Mouse (Mus musculus) heart, postnatal 0 days (tissue): ENCODE data around the gene Pou3f1. TPM values are rescaled to one million over a fixed set of nuclear protein-coding genes. Genes with fewer than 3 reads are reported as not detected.
A peak's percentile ranks its signal among the peaks of the same experiment; 100 is the strongest.

ENCODE experiments used
- ATAC-seq: fragments of 200-750 bp; cut with Nextera tagmentation; 2 replicates; pipeline ENCODE4 v1.8.0; 2017; ENCODE audit warnings: low read depth, moderate number of reproducible peaks, moderate library complexity; ENCODE audit not compliant: insufficient read depth
- DNase-seq: peaks from one replicate; pipeline ENCODE4 v3.0.0-alpha.2; 2016; ENCODE audit warnings: low spot score
- H3K27ac ChIP-seq: fragments of 300-500 bp; sonication (generic); 2 replicates; pipeline ENCODE4 v1.5.1; 2014; ENCODE audit warnings: low read depth, mild to moderate bottlenecking
- H3K27me3 ChIP-seq: fragments of 300-500 bp; sonication (generic); 2 replicates; pipeline ENCODE4 v1.6.1; 2014; ENCODE audit warnings: low read length, mixed read lengths; ENCODE audit not compliant: control insufficient read depth, insufficient read depth
- H3K36me3 ChIP-seq: fragments of 300-500 bp; sonication (generic); replicated peaks from 2 replicates; pipeline ENCODE4 v1.6.1; 2014; ENCODE audit warnings: low read length, mixed read lengths; ENCODE audit not compliant: control insufficient read depth, insufficient read depth
- H3K4me1 ChIP-seq: fragments of 300-500 bp; sonication (generic); 2 replicates; pipeline ENCODE4 v1.6.1; 2014; ENCODE audit warnings: antibody characterized with exemption; ENCODE audit not compliant: control insufficient read depth, insufficient read depth
- H3K4me2 ChIP-seq: fragments of 300-500 bp; sonication (generic); 2 replicates; pipeline ENCODE4 v1.6.1; 2014; ENCODE audit warnings: low read depth, mild to moderate bottlenecking, low read length, moderate library complexity
- H3K4me3 ChIP-seq: fragments of 300-500 bp; sonication (generic); 2 replicates; pipeline ENCODE4 v1.5.1; 2014; ENCODE audit warnings: low read depth, low read length
- H3K9ac ChIP-seq: fragments of 300-500 bp; sonication (generic); replicated peaks from 2 replicates; pipeline ENCODE4 v1.6.1; 2014; ENCODE audit warnings: low read depth, low read length, mixed read lengths
- H3K9me3 ChIP-seq: fragments of 300-500 bp; sonication (generic); replicated peaks from 2 replicates; pipeline ENCODE4 v1.6.1; 2016; ENCODE audit warnings: low read length; ENCODE audit not compliant: control insufficient read depth
- CTCF ChIP-seq: IDR thresholded peaks from 2 replicates; pipeline ENCODE4 v1.5.1; 2016; ENCODE audit warnings: antibody characterized with exemption, control low read depth, low read depth
- EP300 ChIP-seq: IDR thresholded peaks from 2 replicates; pipeline ENCODE4 v1.6.1; 2016; ENCODE audit warnings: antibody characterized with exemption, low read depth
- WGBS: fragments of 180-500 bp; shearing (Covaris S2); extraction: QIAGEN DNeasy Blood & Tissue Kit; methylation state at CpG from one replicate; pipeline ENCODE4 v1.1.7; 2014; 5-methylcytosine and 5-hydroxymethylcytosine counted together
- polyA plus RNA-seq: library from polyadenylated mRNA; unstranded; fragments of >200 nt; fragmentation: Nextera tagmentation; extraction: Ambion mirVana; gene quantifications from 2 replicates; pipeline ENCODE4 v1.2.1, GENCODE M21; 2015
- total RNA-seq: library from RNA; depleted of rRNA; stranded (reverse); fragments of >200 nt; gene quantifications from 2 replicates; pipeline ENCODE4 v1.2.3, GENCODE M21; 2014; ENCODE audit warnings: low replicate concordance

Gene Pou3f1
- total and polyA plus RNA-seq, 2 experiments from 2014 or later = 0.03 to 1.5 TPM

- Histone ChIP-seq H3K4me3 (no peak overlapping the region), H3K4me1 (peaks cover 24% of the 10 kb centered on the region), H3K4me2 (no peak overlapping the region), H3K9ac (no peak overlapping the region), H3K9me3 (no peaks in the 10 kb centered on the region), H3K27ac (peak overlapping the region; percentile 66), H3K36me3 (no peaks in the 10 kb centered on the region), H3K27me3 (0 out of 2 replicates have a peak, but pooled peaks cover under 1% of the 10 kb centered on the region)
- TF ChIP-seq CTCF (no peak), EP300 (peak; percentile 30; the same call in 1 of the 2 replicates)
- 41% methylated on average over 9 of the region's 9 CpGs for WGBS
- ATAC-seq (peak; percentile 78), DNase-seq (peak; percentile 51)
Observed at GRCm38 (mm10) chr4:124643859-124644258, 12.7 kb upstream of the Pou3f1 start.

- no peaks in the 10 kb centered on the region for H3K36me3 ChIP-seq
- 22% methylated on average over 3 of the region's 3 CpGs for WGBS
- TF ChIP-seq EP300 = no peak
- TF ChIP-seq CTCF = peak; percentile 18; the same call in 1 of the 2 replicates
- no peak overlapping the region for H3K4me2 ChIP-seq
- peaks cover 3% of the 10 kb centered on the region; the same call in 1 of the 2 replicates for H3K27me3 ChIP-seq
- H3K4me3 ChIP-seq = no peak overlapping the region
- peaks cover 24% of the 10 kb centered on the region for H3K4me1 ChIP-seq
- no peak overlapping the region for H3K27ac ChIP-seq
- H3K9me3 ChIP-seq = no peaks in the 10 kb centered on the region
- H3K9ac ChIP-seq = no peak overlapping the region
- DNase-seq (no peak), ATAC-seq (0 out of 2 replicates have a peak, but pooled peaks have one; percentile 10)
Observed at GRCm38 (mm10) chr4:124644974-124645433, 11.6 kb upstream of the Pou3f1 start.

- no peaks in the 10 kb centered on the region for H3K9me3 ChIP-seq
- ATAC-seq (peak; percentile 48), DNase-seq (peak; percentile 49)
- peak overlapping the region; percentile 30; the same call in 1 of the 2 replicates for H3K27ac ChIP-seq
- peaks cover 3% of the 10 kb centered on the region; the same call in 1 of the 2 replicates for H3K27me3 ChIP-seq
- WGBS = 13% methylated on average over 8 of the region's 8 CpGs
- H3K4me1 ChIP-seq = peaks cover 24% of the 10 kb centered on the region
- H3K4me2 ChIP-seq = peak overlapping the region; percentile 54
- 0 out of 2 replicates have a peak overlapping the region, but pooled peaks have one; percentile 26 for H3K9ac ChIP-seq
- peak overlapping the region; percentile 30 for H3K4me3 ChIP-seq
- no peaks in the 10 kb centered on the region for H3K36me3 ChIP-seq
- TF ChIP-seq EP300 (no peak), CTCF (no peak)
Observed at GRCm38 (mm10) chr4:124646591-124646990, 10.0 kb upstream of the Pou3f1 start.

- Histone ChIP-seq H3K9ac (no peak overlapping the region), H3K36me3 (no peaks in the 10 kb centered on the region), H3K4me2 (no peak overlapping the region), H3K4me1 (peaks cover 26% of the 10 kb centered on the region), H3K9me3 (no peaks in the 10 kb centered on the region), H3K27me3 (peaks cover 3% of the 10 kb centered on the region; the same call in 1 of the 2 replicates), H3K4me3 (no peak overlapping the region), H3K27ac (no peak overlapping the region)
- no peak for DNase-seq
- WGBS = 57% methylated on average over 5 of the region's 5 CpGs
- TF ChIP-seq EP300 (no peak), CTCF (no peak)
- ATAC-seq = no peak
Observed at GRCm38 (mm10) chr4:124647909-124648308, 8.7 kb upstream of the Pou3f1 start.

- ATAC-seq = peak; percentile 87
- peak; percentile 72 for DNase-seq
- Histone ChIP-seq H3K27me3 (peaks cover 43% of the 10 kb centered on the region), H3K27ac (peak overlapping the region; percentile 66), H3K36me3 (no peaks in the 10 kb centered on the region), H3K4me2 (peak overlapping the region; percentile 30), H3K4me1 (peaks cover 5% of the 10 kb centered on the region), H3K4me3 (no peak overlapping the region), H3K9me3 (no peaks in the 10 kb centered on the region), H3K9ac (no peak overlapping the region)
- no peak for TF ChIP-seq EP300
- TF ChIP-seq CTCF = peak; percentile 28; the same call in 1 of the 2 replicates
- 8% methylated on average over 9 of the region's 9 CpGs for WGBS
Observed at GRCm38 (mm10) chr4:124652886-124653285, 3.7 kb upstream of the Pou3f1 start.
